Mouse (Mus musculus): ENCODE results near the gene Adcy2. TPM values are rescaled to one million over a fixed set of nuclear protein-coding genes. Genes with fewer than 3 reads are reported as not detected.

The Adcy2 gene
- polyA plus RNA-seq, 1 experiment, result 2.2 TPM

GRCm38 (mm10) chr13:68601184-68601583, 398.2 kb downstream of the Adcy2 start:
- Histone ChIP-seq H3K4me3 (ENCODE audit: low read depth, low read length) (no peak overlapping the region), H3K36me3 (ENCODE audit: control insufficient read depth, insufficient read depth, low read length, poor library complexity, severe bottlenecking) (no peaks in the 10 kb centered on the region), H3K4me1 (ENCODE audit: control insufficient read depth, insufficient read depth, low read length) (no peaks in the 10 kb centered on the region), H3K27ac (ENCODE audit: insufficient read depth, low read length) (no peak overlapping the region), H3K9me3 (replicated peaks; ENCODE audit: control insufficient read depth, insufficient read depth, low read length, poor library complexity, severe bottlenecking) (no peaks in the 10 kb centered on the region), H3K27me3 (ENCODE audit: control insufficient read depth, insufficient read depth, low read length, poor library complexity, severe bottlenecking) (no peaks in the 10 kb centered on the region), H3K9ac (ENCODE audit: low read depth, poor library complexity, severe bottlenecking) (no peak overlapping the region)
- TF ChIP-seq POLR2A (IDR thresholded peaks at IDR 0.05; ENCODE audit: insufficient read depth, low read length), result no peak
- TF ChIP-seq CTCF (IDR thresholded peaks at IDR 0.05; ENCODE audit: low read depth, low read length), result peak; percentile 38
- no peak for TF ChIP-seq EP300 (IDR thresholded peaks at IDR 0.05; ENCODE audit: insufficient read depth, low read depth, low read length)

DNA sequence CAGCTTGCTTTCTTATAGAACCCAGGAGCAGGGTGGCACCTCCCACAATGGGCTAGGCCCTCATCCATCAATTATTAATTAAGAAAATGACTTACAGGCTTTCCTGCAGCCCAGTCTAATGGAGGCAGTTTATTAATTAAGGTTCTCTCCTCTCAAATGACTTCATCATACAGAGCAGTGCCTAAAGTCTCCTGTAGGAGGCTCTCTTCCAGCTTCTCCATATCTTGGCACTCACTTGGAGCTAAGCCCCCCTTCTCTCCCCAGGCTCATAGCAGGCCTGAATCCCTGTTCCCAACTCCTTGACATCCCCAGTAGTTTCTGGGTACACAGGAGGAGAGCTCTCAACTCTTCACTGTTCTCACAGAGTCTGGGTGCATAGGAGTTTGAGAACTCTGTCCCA, 400.4 kb downstream of the Adcy2 start:
- Histone ChIP-seq H3K27ac (ENCODE audit: insufficient read depth, low read length) (no peak overlapping the region), H3K9me3 (replicated peaks; ENCODE audit: control insufficient read depth, insufficient read depth, low read length, poor library complexity, severe bottlenecking) (no peaks in the 10 kb centered on the region), H3K4me3 (ENCODE audit: low read depth, low read length) (no peak overlapping the region), H3K4me1 (ENCODE audit: control insufficient read depth, insufficient read depth, low read length) (no peaks in the 10 kb centered on the region), H3K36me3 (ENCODE audit: control insufficient read depth, insufficient read depth, low read length, poor library complexity, severe bottlenecking) (no peaks in the 10 kb centered on the region), H3K9ac (ENCODE audit: low read depth, poor library complexity, severe bottlenecking) (no peak overlapping the region), H3K27me3 (ENCODE audit: control insufficient read depth, insufficient read depth, low read length, poor library complexity, severe bottlenecking) (no peaks in the 10 kb centered on the region)
- no peak for TF ChIP-seq POLR2A (IDR thresholded peaks at IDR 0.05; ENCODE audit: insufficient read depth, low read length)
- TF ChIP-seq EP300 (IDR thresholded peaks at IDR 0.05; ENCODE audit: insufficient read depth, low read depth, low read length), result no peak
- peak; percentile 4 for TF ChIP-seq CTCF (IDR thresholded peaks at IDR 0.05; ENCODE audit: low read depth, low read length)

GRCm38 (mm10) chr13:68597667-68598066, 401.7 kb downstream of the Adcy2 start:
- H3K27ac ChIP-seq (ENCODE audit: insufficient read depth, low read length), result no peak overlapping the region
- TF ChIP-seq POLR2A (IDR thresholded peaks at IDR 0.05; ENCODE audit: insufficient read depth, low read length), result no peak
- TF ChIP-seq CTCF (IDR thresholded peaks at IDR 0.05; ENCODE audit: low read depth, low read length), result no peak
- no peak for TF ChIP-seq EP300 (IDR thresholded peaks at IDR 0.05; ENCODE audit: insufficient read depth, low read depth, low read length)
- no peaks in the 10 kb centered on the region for H3K27me3 ChIP-seq (ENCODE audit: control insufficient read depth, insufficient read depth, low read length, poor library complexity, severe bottlenecking)

DNA sequence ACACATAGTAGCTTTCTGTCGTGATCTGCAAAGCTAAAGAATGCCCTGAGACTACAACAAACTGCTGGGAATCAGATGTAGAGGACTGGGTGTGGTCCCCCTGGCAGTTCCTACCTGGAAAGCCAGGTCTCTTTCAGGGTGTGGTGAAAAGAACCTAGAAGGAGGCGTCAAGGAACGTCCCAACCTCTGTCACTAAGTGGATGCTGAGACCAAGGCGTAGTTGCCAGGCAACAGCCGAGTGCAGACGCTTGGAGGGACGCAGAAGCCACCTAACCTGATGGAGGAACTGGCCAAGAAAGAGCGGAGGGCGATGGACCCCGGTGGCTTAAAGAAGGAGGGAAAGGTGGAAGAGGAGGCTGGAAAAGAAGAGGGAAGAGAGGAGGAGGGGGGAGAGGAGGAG, 402.1 kb downstream of the Adcy2 start, which contains the start of gene 1700001L19Rik:
Gene 1700001L19Rik, plus strand, starts transcription at position 223 of the 400 bp plus-strand sequence.
- no peak within 1 kb of the TSS for H3K27ac ChIP-seq (ENCODE audit: insufficient read depth, low read length)
- no peak within 1 kb of the TSS for H3K9ac ChIP-seq (ENCODE audit: low read depth, poor library complexity, severe bottlenecking)
- H3K27me3 ChIP-seq (ENCODE audit: control insufficient read depth, insufficient read depth, low read length, poor library complexity, severe bottlenecking), result no peaks in the 10 kb centered on the region

More at GRCm38 (mm10) chr13:68597667-68598066, 401.7 kb downstream of the Adcy2 start:
- Histone ChIP-seq H3K36me3 (ENCODE audit: control insufficient read depth, insufficient read depth, low read length, poor library complexity, severe bottlenecking) (no peaks in the 10 kb centered on the region), H3K4me1 (ENCODE audit: control insufficient read depth, insufficient read depth, low read length) (no peaks in the 10 kb centered on the region), H3K9me3 (replicated peaks; ENCODE audit: control insufficient read depth, insufficient read depth, low read length, poor library complexity, severe bottlenecking) (no peaks in the 10 kb centered on the region), H3K9ac (ENCODE audit: low read depth, poor library complexity, severe bottlenecking) (no peak overlapping the region), H3K4me3 (ENCODE audit: low read depth, low read length) (peak overlapping the region; percentile 60)

DNA sequence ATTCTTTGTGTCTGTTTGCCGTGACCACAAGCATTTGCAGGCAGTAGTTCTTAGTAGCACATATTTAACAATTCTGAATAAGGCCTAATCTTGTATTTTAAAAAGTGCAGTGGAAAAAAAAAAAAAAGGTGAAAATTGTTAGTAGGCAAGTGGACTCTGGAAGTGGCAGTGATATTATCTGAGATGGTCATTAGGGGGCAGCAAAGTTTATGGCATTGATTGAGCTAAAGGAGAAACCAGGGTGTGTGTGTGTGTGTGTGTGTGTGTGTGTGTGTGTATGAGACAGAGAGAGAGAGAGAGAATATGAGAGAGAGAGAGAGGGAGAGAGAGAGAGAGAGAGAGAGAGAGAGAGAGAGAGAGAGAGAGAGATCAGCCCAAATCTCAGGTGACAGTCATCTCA, 405.5 kb downstream of the Adcy2 start:
- H3K27ac ChIP-seq (ENCODE audit: insufficient read depth, low read length), result no peak overlapping the region
- H3K9me3 ChIP-seq (replicated peaks; ENCODE audit: control insufficient read depth, insufficient read depth, low read length, poor library complexity, severe bottlenecking), result no peaks in the 10 kb centered on the region
- no peaks in the 10 kb centered on the region for H3K27me3 ChIP-seq (ENCODE audit: control insufficient read depth, insufficient read depth, low read length, poor library complexity, severe bottlenecking)
- peaks cover 29% of the 10 kb centered on the region for H3K36me3 ChIP-seq (ENCODE audit: control insufficient read depth, insufficient read depth, low read length, poor library complexity, severe bottlenecking)
- H3K4me1 ChIP-seq (ENCODE audit: control insufficient read depth, insufficient read depth, low read length), result no peaks in the 10 kb centered on the region
- TF ChIP-seq POLR2A (IDR thresholded peaks at IDR 0.05; ENCODE audit: insufficient read depth, low read length) (no peak), EP300 (IDR thresholded peaks at IDR 0.05; ENCODE audit: insufficient read depth, low read depth, low read length) (no peak), CTCF (IDR thresholded peaks at IDR 0.05; ENCODE audit: low read depth, low read length) (no peak)
- no peak overlapping the region for H3K4me3 ChIP-seq (ENCODE audit: low read depth, low read length)
- no peak overlapping the region for H3K9ac ChIP-seq (ENCODE audit: low read depth, poor library complexity, severe bottlenecking)

More for the DNA sequence above, 402.1 kb downstream of the Adcy2 start, which contains the start of gene 1700001L19Rik:
- Histone ChIP-seq H3K4me3 (ENCODE audit: low read depth, low read length) (peak within 1 kb of the TSS; percentile 60), H3K4me1 (ENCODE audit: control insufficient read depth, insufficient read depth, low read length) (no peaks in the 10 kb centered on the region), H3K9me3 (replicated peaks; ENCODE audit: control insufficient read depth, insufficient read depth, low read length, poor library complexity, severe bottlenecking) (no peaks in the 10 kb centered on the region), H3K36me3 (ENCODE audit: control insufficient read depth, insufficient read depth, low read length, poor library complexity, severe bottlenecking) (no peaks in the 10 kb centered on the region)
- TF ChIP-seq CTCF (IDR thresholded peaks at IDR 0.05; ENCODE audit: low read depth, low read length) (no peak), POLR2A (IDR thresholded peaks at IDR 0.05; ENCODE audit: insufficient read depth, low read length) (no peak)

DNA sequence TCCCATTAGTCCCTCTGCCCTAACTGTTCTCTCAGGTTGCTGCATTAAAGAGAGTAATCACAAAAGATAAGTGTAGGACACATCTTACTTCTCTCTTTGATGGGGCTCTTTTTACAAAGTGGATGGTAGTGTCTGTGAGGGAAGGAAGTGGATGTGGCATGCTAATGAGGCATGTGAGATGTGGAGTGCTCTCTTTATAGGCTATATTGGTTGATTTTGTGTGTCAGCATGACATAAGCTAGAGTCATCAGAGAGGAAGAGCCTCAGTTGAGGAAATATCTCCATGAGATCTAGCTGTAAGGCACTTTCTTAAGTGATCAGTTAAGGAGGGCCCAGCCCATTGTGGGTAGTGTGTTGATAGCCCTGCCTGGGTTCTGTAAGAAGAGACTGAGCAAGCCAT, 411.0 kb downstream of the Adcy2 start:
- Histone ChIP-seq H3K27ac (ENCODE audit: insufficient read depth, low read length) (no peak overlapping the region), H3K9ac (ENCODE audit: low read depth, poor library complexity, severe bottlenecking) (no peak overlapping the region), H3K4me3 (ENCODE audit: low read depth, low read length) (no peak overlapping the region), H3K36me3 (ENCODE audit: control insufficient read depth, insufficient read depth, low read length, poor library complexity, severe bottlenecking) (peaks cover 69% of the 10 kb centered on the region), H3K27me3 (ENCODE audit: control insufficient read depth, insufficient read depth, low read length, poor library complexity, severe bottlenecking) (no peaks in the 10 kb centered on the region), H3K9me3 (replicated peaks; ENCODE audit: control insufficient read depth, insufficient read depth, low read length, poor library complexity, severe bottlenecking) (no peaks in the 10 kb centered on the region), H3K4me1 (ENCODE audit: control insufficient read depth, insufficient read depth, low read length) (peaks cover 2% of the 10 kb centered on the region)
- TF ChIP-seq CTCF (IDR thresholded peaks at IDR 0.05; ENCODE audit: low read depth, low read length), result no peak
- TF ChIP-seq EP300 (IDR thresholded peaks at IDR 0.05; ENCODE audit: insufficient read depth, low read depth, low read length), result no peak
- TF ChIP-seq POLR2A (IDR thresholded peaks at IDR 0.05; ENCODE audit: insufficient read depth, low read length), result no peak

All from ES-Bruce4 (cell line).